Mouse (Mus musculus) telencephalon, adult 2 months (tissue): Measurements from ENCODE around the gene Negr1.

Source experiments
- DNase-seq: peaks from one replicate; pipeline ENCODE4 v3.0.0-alpha.2; 2011; ENCODE audit warnings: low read depth, low spot score

Negr1 gene

GRCm38 (mm10) chr3:156796061-156796691 lies 234.6 kb downstream of the Negr1 start:
- no peak for DNase-seq

- DNase-seq: no peak
These were observed 237.6 kb downstream of the Negr1 start for GRCm38 (mm10) chr3:156799228-156799627.

- DNase-seq: peak; percentile 63
These were observed 248.2 kb downstream of the Negr1 start for GRCm38 (mm10) chr3:156809836-156810235.

GRCm38 (mm10) chr3:156816938-156817337 lies 255.3 kb downstream of the Negr1 start:
- no peak for DNase-seq

GRCm38 (mm10) chr3:156817452-156817851 lies 255.9 kb downstream of the Negr1 start:
- DNase-seq: no peak

- DNase-seq: no peak
These were observed 261.4 kb downstream of the Negr1 start for GRCm38 (mm10) chr3:156823039-156823438.

- no peak for DNase-seq
These were observed 272.3 kb downstream of the Negr1 start for GRCm38 (mm10) chr3:156833920-156834319.

- no peak for DNase-seq
These were observed 277.0 kb downstream of the Negr1 start for GRCm38 (mm10) chr3:156838550-156838949.

GRCm38 (mm10) chr3:156848385-156848784 lies 286.8 kb downstream of the Negr1 start:
- no peak for DNase-seq

- DNase-seq: peak; percentile 72
These were observed 290.3 kb downstream of the Negr1 start for GRCm38 (mm10) chr3:156851921-156852320.

GRCm38 (mm10) chr3:156870239-156870921 lies 308.8 kb downstream of the Negr1 start:
- no peak for DNase-seq

GRCm38 (mm10) chr3:156870922-156871257 lies 309.3 kb downstream of the Negr1 start:
- DNase-seq: no peak

- no peak for DNase-seq
These were observed 310.1 kb downstream of the Negr1 start for GRCm38 (mm10) chr3:156871641-156872196.

- peak; percentile 62 for DNase-seq
These were observed 315.0 kb downstream of the Negr1 start for GRCm38 (mm10) chr3:156876551-156876950.

GRCm38 (mm10) chr3:156882129-156882528 lies 320.5 kb downstream of the Negr1 start:
- no peak for DNase-seq

- no peak for DNase-seq
These were observed 322.3 kb downstream of the Negr1 start for GRCm38 (mm10) chr3:156883873-156884272.

GRCm38 (mm10) chr3:156885689-156886088 lies 324.1 kb downstream of the Negr1 start:
- DNase-seq: no peak

GRCm38 (mm10) chr3:156886915-156887314 lies 325.3 kb downstream of the Negr1 start:
- DNase-seq: no peak

GRCm38 (mm10) chr3:156890986-156891385 lies 329.4 kb downstream of the Negr1 start:
- DNase-seq: no peak

GRCm38 (mm10) chr3:156895322-156895721 lies 333.7 kb downstream of the Negr1 start:
- DNase-seq: no peak

GRCm38 (mm10) chr3:156896106-156896505 lies 334.5 kb downstream of the Negr1 start:
- no peak for DNase-seq

GRCm38 (mm10) chr3:156896552-156896951 lies 335.0 kb downstream of the Negr1 start:
- no peak for DNase-seq

GRCm38 (mm10) chr3:156901140-156901539 lies 339.5 kb downstream of the Negr1 start:
- no peak for DNase-seq
